Mouse (Mus musculus): ENCODE results near the gene Cish. TPM values are rescaled to one million over a fixed set of nuclear protein-coding genes. Genes with fewer than 3 reads are reported as not detected.
A peak's percentile ranks its signal among the peaks of the same experiment; 100 is the strongest.

Cish gene
- polyA plus RNA-seq, 1 experiment from 2014 or later, result 8.4 TPM

- no peak for ATAC-seq (ENCODE audit: low FRiP score)
- Histone ChIP-seq H3K4me2 (no peak overlapping the region), H3K27ac (no peak overlapping the region), H3K36me3 (peaks cover 30% of the 10 kb centered on the region), H3K4me3 (no peak overlapping the region), H3K27me3 (no peaks in the 10 kb centered on the region), H3K9ac (no peak overlapping the region), H3K4me1 (replicated peaks) (peaks cover 33% of the 10 kb centered on the region), H3K9me3 (no peaks in the 10 kb centered on the region)
- 92% methylated on average over 5 of the region's 5 CpGs for WGBS
These were observed 39.2 kb downstream of the Cish start for GRCm38 (mm10) chr9:107335046-107335445.

GRCm38 (mm10) chr9:107335909-107336308 is 40.1 kb downstream of the Cish start:
- Histone ChIP-seq H3K27ac (no peak overlapping the region), H3K9ac (no peak overlapping the region), H3K4me3 (no peak overlapping the region), H3K27me3 (no peaks in the 10 kb centered on the region), H3K9me3 (no peaks in the 10 kb centered on the region), H3K4me2 (no peak overlapping the region), H3K36me3 (peaks cover 25% of the 10 kb centered on the region), H3K4me1 (replicated peaks) (peaks cover 34% of the 10 kb centered on the region)
- WGBS, result 10% methylated on average over 5 of the region's 5 CpGs
- no peak for ATAC-seq (ENCODE audit: low FRiP score)

- no peak overlapping the region for H3K27ac ChIP-seq
- peaks cover 20% of the 10 kb centered on the region for H3K36me3 ChIP-seq
- ATAC-seq (ENCODE audit: low FRiP score), result no peak
- WGBS, result 90% methylated on average over 6 of the region's 6 CpGs
- H3K4me1 ChIP-seq (replicated peaks), result peaks cover 39% of the 10 kb centered on the region
- no peaks in the 10 kb centered on the region for H3K9me3 ChIP-seq
- H3K4me3 ChIP-seq, result no peak overlapping the region
- no peak overlapping the region for H3K4me2 ChIP-seq
- H3K9ac ChIP-seq, result no peak overlapping the region
- 0 out of 2 replicates have a peak, but pooled peaks cover 1% of the 10 kb centered on the region for H3K27me3 ChIP-seq
These were observed 40.6 kb downstream of the Cish start for GRCm38 (mm10) chr9:107336386-107336785.

- Histone ChIP-seq H3K4me2 (peak within 1 kb of the TSS; percentile 74), H3K9ac (peak within 1 kb of the TSS; percentile 79), H3K27me3 (peaks cover 11% of the 10 kb centered on the region; the same call in 1 of the 2 replicates), H3K4me1 (replicated peaks) (peaks cover 47% of the 10 kb centered on the region), H3K36me3 (peaks cover 6% of the 10 kb centered on the region; the same call in 1 of the 2 replicates), H3K9me3 (no peaks in the 10 kb centered on the region), H3K27ac (peak within 1 kb of the TSS; percentile 63), H3K4me3 (peak within 1 kb of the TSS; percentile 56)
- peak; percentile 71 for ATAC-seq (ENCODE audit: low FRiP score)
- 3% methylated on average over 30 of the region's 30 CpGs for WGBS
These were observed 42.5 kb downstream of the Cish start, which contains the start of gene Hemk1 for GRCm38 (mm10) chr9:107338172-107338883. TSS of gene Hemk1 (minus strand) at chr9:107338350.

- Histone ChIP-seq H3K9me3 (no peaks in the 10 kb centered on the region), H3K4me1 (replicated peaks) (peaks cover 52% of the 10 kb centered on the region), H3K36me3 (no peaks in the 10 kb centered on the region), H3K4me2 (peak within 1 kb of the TSS; percentile 74), H3K4me3 (peak within 1 kb of the TSS; percentile 60), H3K27me3 (peaks cover 14% of the 10 kb centered on the region; the same call in 1 of the 2 replicates), H3K9ac (peak within 1 kb of the TSS; percentile 79), H3K27ac (peak within 1 kb of the TSS; percentile 62)
- peak; percentile 93 for ATAC-seq (ENCODE audit: low FRiP score)
- WGBS, result under 1% methylated on average over 34 of the region's 34 CpGs
These were observed 44.5 kb downstream of the Cish start, which contains the start of gene 6430571L13Rik for GRCm38 (mm10) chr9:107340267-107340859. TSS of gene 6430571L13Rik (plus strand) at chr9:107340602.

GRCm38 (mm10) chr9:107340911-107341645 is 45.3 kb downstream of the Cish start:
- 56% methylated on average over 12 of the region's 12 CpGs for WGBS
- H3K36me3 ChIP-seq, result no peaks in the 10 kb centered on the region
- 0 out of 2 replicates have a peak, but pooled peaks have one; percentile 4 for ATAC-seq (ENCODE audit: low FRiP score)
- H3K9me3 ChIP-seq, result no peaks in the 10 kb centered on the region
- H3K27ac ChIP-seq, result peak overlapping the region; percentile 62
- H3K4me2 ChIP-seq, result peak overlapping the region; percentile 74
- H3K4me3 ChIP-seq, result peak overlapping the region; percentile 60
- H3K4me1 ChIP-seq (replicated peaks), result peaks cover 52% of the 10 kb centered on the region
- H3K27me3 ChIP-seq, result peaks cover 14% of the 10 kb centered on the region; the same call in 1 of the 2 replicates
- peak overlapping the region; percentile 79 for H3K9ac ChIP-seq

GRCm38 (mm10) chr9:107342201-107342709 is 46.4 kb downstream of the Cish start:
- peaks cover 4% of the 10 kb centered on the region; the same call in 1 of the 2 replicates for H3K36me3 ChIP-seq
- H3K9me3 ChIP-seq, result no peaks in the 10 kb centered on the region
- ATAC-seq (ENCODE audit: low FRiP score), result no peak
- H3K4me2 ChIP-seq, result no peak overlapping the region
- H3K4me3 ChIP-seq, result no peak overlapping the region
- H3K4me1 ChIP-seq (replicated peaks), result peaks cover 47% of the 10 kb centered on the region
- WGBS, result 91% methylated on average over 11 of the region's 11 CpGs
- no peak overlapping the region for H3K27ac ChIP-seq
- H3K27me3 ChIP-seq, result peaks cover 14% of the 10 kb centered on the region; the same call in 1 of the 2 replicates
- no peak overlapping the region for H3K9ac ChIP-seq

- Histone ChIP-seq H3K4me1 (replicated peaks) (peaks cover 39% of the 10 kb centered on the region), H3K9ac (peak overlapping the region; percentile 11; the same call in 1 of the 2 replicates), H3K4me2 (no peak overlapping the region), H3K27ac (no peak overlapping the region), H3K4me3 (no peak overlapping the region), H3K9me3 (no peaks in the 10 kb centered on the region), H3K36me3 (peaks cover 4% of the 10 kb centered on the region; the same call in 1 of the 2 replicates), H3K27me3 (peaks cover 14% of the 10 kb centered on the region; the same call in 1 of the 2 replicates)
- WGBS, result 74% methylated on average over 8 of the region's 8 CpGs
- no peak for ATAC-seq (ENCODE audit: low FRiP score)
These were observed 47.5 kb downstream of the Cish start for GRCm38 (mm10) chr9:107343146-107343943.

GRCm38 (mm10) chr9:107344027-107344426 is 48.2 kb downstream of the Cish start:
- H3K4me3 ChIP-seq, result no peak overlapping the region
- no peaks in the 10 kb centered on the region for H3K9me3 ChIP-seq
- peaks cover 14% of the 10 kb centered on the region; the same call in 1 of the 2 replicates for H3K27me3 ChIP-seq
- H3K27ac ChIP-seq, result no peak overlapping the region
- H3K9ac ChIP-seq, result peak overlapping the region; percentile 11
- WGBS, result 71% methylated on average over 6 of the region's 6 CpGs
- ATAC-seq (ENCODE audit: low FRiP score), result no peak
- H3K4me2 ChIP-seq, result no peak overlapping the region
- peaks cover 33% of the 10 kb centered on the region for H3K4me1 ChIP-seq (replicated peaks)
- H3K36me3 ChIP-seq, result peaks cover 8% of the 10 kb centered on the region; the same call in 1 of the 2 replicates

- Histone ChIP-seq H3K9ac (no peak overlapping the region), H3K4me2 (no peak overlapping the region), H3K9me3 (no peaks in the 10 kb centered on the region), H3K27me3 (peaks cover 14% of the 10 kb centered on the region; the same call in 1 of the 2 replicates), H3K4me1 (replicated peaks) (peaks cover 19% of the 10 kb centered on the region), H3K36me3 (peaks cover 8% of the 10 kb centered on the region; the same call in 1 of the 2 replicates), H3K27ac (no peak overlapping the region), H3K4me3 (no peak overlapping the region)
- no peak for ATAC-seq (ENCODE audit: low FRiP score)
- 92% methylated on average over 8 of the region's 8 CpGs for WGBS
These were observed 50.3 kb downstream of the Cish start for GRCm38 (mm10) chr9:107346081-107346480.

GRCm38 (mm10) chr9:107347586-107348183 is 51.9 kb downstream of the Cish start:
- Histone ChIP-seq H3K9ac (no peak overlapping the region), H3K4me1 (replicated peaks) (peaks cover 9% of the 10 kb centered on the region), H3K27me3 (0 out of 2 replicates have a peak, but pooled peaks cover 3% of the 10 kb centered on the region), H3K4me2 (no peak overlapping the region), H3K4me3 (no peak overlapping the region), H3K9me3 (no peaks in the 10 kb centered on the region), H3K36me3 (peaks cover 8% of the 10 kb centered on the region; the same call in 1 of the 2 replicates), H3K27ac (no peak overlapping the region)
- 77% methylated on average over 9 of the region's 9 CpGs for WGBS
- ATAC-seq (ENCODE audit: low FRiP score), result no peak

Data from hindbrain, embryonic 13.5 days (tissue).